Mouse (Mus musculus) splenic B cell, adult 2 months (primary cell): ENCODE measurements around the gene Hoxb5.

Experiments
- DNase-seq: peaks from one replicate; pipeline ENCODE4 v3.0.0-alpha.2; 2011; ENCODE audit warnings: low read depth, low spot score
- H3K27me3 ChIP-seq: 2 replicates; pipeline ENCODE4 v1.6.1; 2012; ENCODE audit warnings: mild to moderate bottlenecking, low read length, moderate library complexity, mixed read lengths; ENCODE audit not compliant: control insufficient read depth, poor library complexity, insufficient read depth, severe bottlenecking
- H3K36me3 ChIP-seq: 2 replicates; pipeline ENCODE4 v1.6.1; 2012; ENCODE audit warnings: mild to moderate bottlenecking, low read length, moderate library complexity, mixed read lengths; ENCODE audit not compliant: control insufficient read depth, poor library complexity, insufficient read depth, severe bottlenecking

Gene Hoxb5

GRCm38 (mm10) chr11:96267021-96267920, 35.9 kb upstream of the Hoxb5 start:
- no peaks in the 10 kb centered on the region for H3K36me3 ChIP-seq

GRCm38 (mm10) chr11:96268031-96268745, 34.9 kb upstream of the Hoxb5 start:
- Histone ChIP-seq H3K36me3 (no peaks in the 10 kb centered on the region), H3K27me3 (peaks cover 4% of the 10 kb centered on the region)
- no peak for DNase-seq

More at GRCm38 (mm10) chr11:96267021-96267920, 35.9 kb upstream of the Hoxb5 start:
- H3K27me3 ChIP-seq, result peaks cover 4% of the 10 kb centered on the region
- DNase-seq, result no peak

- peaks cover 4% of the 10 kb centered on the region for H3K27me3 ChIP-seq
- DNase-seq, result no peak
- no peaks in the 10 kb centered on the region for H3K36me3 ChIP-seq
Measured at GRCm38 (mm10) chr11:96269869-96270268, 33.3 kb upstream of the Hoxb5 start.

- peaks cover 3% of the 10 kb centered on the region; the same call in 1 of the 2 replicates for H3K27me3 ChIP-seq
- no peaks in the 10 kb centered on the region for H3K36me3 ChIP-seq
- DNase-seq, result no peak
Measured at GRCm38 (mm10) chr11:96270996-96271540, 32.1 kb upstream of the Hoxb5 start, which contains the start of gene Hoxb9. Gene Hoxb9, plus strand, starts transcription at chr11:96271457.

GRCm38 (mm10) chr11:96271541-96272011, 31.6 kb upstream of the Hoxb5 start:
- DNase-seq, result no peak
- Histone ChIP-seq H3K36me3 (no peaks in the 10 kb centered on the region), H3K27me3 (peaks cover 4% of the 10 kb centered on the region; the same call in 1 of the 2 replicates)

GRCm38 (mm10) chr11:96272024-96272921, 30.9 kb upstream of the Hoxb5 start:
- Histone ChIP-seq H3K27me3 (peaks cover 5% of the 10 kb centered on the region; the same call in 1 of the 2 replicates), H3K36me3 (no peaks in the 10 kb centered on the region)
- no peak for DNase-seq

GRCm38 (mm10) chr11:96274428-96274827, 28.7 kb upstream of the Hoxb5 start:
- Histone ChIP-seq H3K27me3 (peaks cover 5% of the 10 kb centered on the region; the same call in 1 of the 2 replicates), H3K36me3 (no peaks in the 10 kb centered on the region)
- DNase-seq, result no peak

- DNase-seq, result no peak
- Histone ChIP-seq H3K27me3 (peaks cover 4% of the 10 kb centered on the region), H3K36me3 (no peaks in the 10 kb centered on the region)
Measured at GRCm38 (mm10) chr11:96275896-96276295, 27.2 kb upstream of the Hoxb5 start.

- no peak for DNase-seq
- H3K36me3 ChIP-seq, result no peaks in the 10 kb centered on the region
- H3K27me3 ChIP-seq, result peaks cover 3% of the 10 kb centered on the region
Measured at GRCm38 (mm10) chr11:96277151-96278044, 25.7 kb upstream of the Hoxb5 start.

GRCm38 (mm10) chr11:96278324-96278723, 24.8 kb upstream of the Hoxb5 start:
- peaks cover 5% of the 10 kb centered on the region for H3K27me3 ChIP-seq
- H3K36me3 ChIP-seq, result no peaks in the 10 kb centered on the region
- DNase-seq, result no peak

GRCm38 (mm10) chr11:96278773-96279172, 24.4 kb upstream of the Hoxb5 start:
- H3K27me3 ChIP-seq, result peaks cover 5% of the 10 kb centered on the region
- DNase-seq, result peak; percentile 91
- H3K36me3 ChIP-seq, result no peaks in the 10 kb centered on the region

- Histone ChIP-seq H3K36me3 (no peaks in the 10 kb centered on the region), H3K27me3 (peaks cover 9% of the 10 kb centered on the region)
- DNase-seq, result no peak
Measured at GRCm38 (mm10) chr11:96279421-96280233, 23.5 kb upstream of the Hoxb5 start.
